Mouse (Mus musculus) G1E (cell line): ENCODE data around the gene Epc2.

Experiments
- CTCF ChIP-seq: IDR thresholded peaks from 2 replicates; pipeline ENCODE4 v1.5.1; 2012; ENCODE audit warnings: low read depth, low read length, inconsistent platforms, mixed read lengths
- GATA1 ChIP-seq: IDR thresholded peaks from 2 replicates; pipeline ENCODE4 v1.6.1; 2012; ENCODE audit warnings: borderline replicate concordance, low read length, inconsistent platforms, mixed read lengths
- POLR2AphosphoS5 ChIP-seq: IDR thresholded peaks from 2 replicates; pipeline ENCODE4 v1.6.1; 2012; ENCODE audit warnings: low read depth, low read length, inconsistent platforms; ENCODE audit not compliant: insufficient replicate concordance
- TAL1 ChIP-seq: conservative IDR thresholded peaks from 2 replicates; pipeline ENCODE4 v1.6.1; 2012; ENCODE audit warnings: low read depth, low read length, inconsistent platforms, mixed read lengths

GRCm38 (mm10) chr2:49501435-49501834 lies 50.1 kb downstream of the Epc2 start:
- TF ChIP-seq CTCF, result no peak
- no peak for TF ChIP-seq GATA1
- TF ChIP-seq POLR2AphosphoS5, result no peak
- no peak for TF ChIP-seq TAL1
